Mouse (Mus musculus) midbrain, embryonic 14.5 days (tissue): Measurements from ENCODE around the gene Strada. TPM values are rescaled to one million over a fixed set of nuclear protein-coding genes. Genes with fewer than 3 reads are reported as not detected.
"Not testable (repeated sequence)": the region's sequence is repeated elsewhere in the genome, so short reads cannot be mapped to it uniquely, and the experiment has no call there.

Experiments
- ATAC-seq: fragments of 200-750 bp; cut with Nextera tagmentation; 2 replicates; pipeline ENCODE4 v1.8.0; 2017; ENCODE audit warnings: moderate number of reproducible peaks, moderate library complexity; ENCODE audit not compliant: low FRiP score, low TSS enrichment
- DNase-seq: peaks from one replicate; pipeline ENCODE4 v3.0.0-alpha.2; 2015
- H3K27ac ChIP-seq: fragments of 300-500 bp; sonication (generic); replicated peaks from 2 replicates; pipeline ENCODE4 v1.5.1; 2014; ENCODE audit warnings: mild to moderate bottlenecking, low read depth, low read length, moderate library complexity
- H3K27me3 ChIP-seq: fragments of 300-500 bp; sonication (generic); 2 replicates; pipeline ENCODE4 v1.6.1; 2014; ENCODE audit warnings: low read length, control low read depth, mixed read lengths; ENCODE audit not compliant: control insufficient read depth, insufficient read depth
- H3K36me3 ChIP-seq: fragments of 300-500 bp; sonication (generic); 2 replicates; pipeline ENCODE4 v1.6.1; 2014; ENCODE audit warnings: low read length, control low read depth; ENCODE audit not compliant: control insufficient read depth, insufficient read depth
- H3K4me1 ChIP-seq: fragments of 300-500 bp; sonication (generic); 2 replicates; pipeline ENCODE4 v1.6.1; 2014; ENCODE audit warnings: mild to moderate bottlenecking, antibody characterized with exemption, low read length, control low read depth; ENCODE audit not compliant: control insufficient read depth, insufficient read depth
- H3K4me2 ChIP-seq: fragments of 300-500 bp; sonication (generic); 2 replicates; pipeline ENCODE4 v1.6.1; 2014; ENCODE audit warnings: mild to moderate bottlenecking, low read length, moderate library complexity
- H3K4me3 ChIP-seq: fragments of 300-500 bp; sonication (generic); replicated peaks from 2 replicates; pipeline ENCODE4 v1.5.1; 2014; ENCODE audit warnings: low read depth, low read length
- H3K9ac ChIP-seq: fragments of 300-500 bp; sonication (generic); replicated peaks from 2 replicates; pipeline ENCODE4 v1.6.1; 2014; ENCODE audit warnings: mild to moderate bottlenecking, low read length, moderate library complexity
- H3K9me3 ChIP-seq: fragments of 300-500 bp; sonication (generic); 2 replicates; pipeline ENCODE4 v1.6.1; 2016; ENCODE audit warnings: low read length, control low read depth, mixed read lengths; ENCODE audit not compliant: control insufficient read depth
- WGBS: fragments of 180-500 bp; shearing (Covaris S2); extraction: QIAGEN DNeasy Blood & Tissue Kit; methylation state at CpG from one replicate; pipeline ENCODE4 v1.1.7; 2014; 5-methylcytosine and 5-hydroxymethylcytosine counted together
- polyA plus RNA-seq: library from polyadenylated mRNA; unstranded; fragments of >200 nt; fragmentation: Nextera tagmentation; extraction: Ambion mirVana; gene quantifications from 2 replicates; pipeline ENCODE4 v1.2.1, GENCODE M21; 2014

Strada gene
- polyA plus RNA-seq, result 30.0 and 30.5 TPM in 2 replicates

GRCm38 (mm10) chr11:106202123-106202465 lies at the start of gene Strada:
Gene Strada (minus strand): TSS chr11:106202168.
- WGBS, result 91% methylated on average over 5 of the region's 5 CpGs
- H3K9ac ChIP-seq, result no peak within 1 kb of the TSS
- no peaks in the 10 kb centered on the region for H3K4me1 ChIP-seq
- no peak within 1 kb of the TSS for H3K4me3 ChIP-seq
- no peaks in the 10 kb centered on the region for H3K9me3 ChIP-seq
- no peak within 1 kb of the TSS for H3K27ac ChIP-seq
- no peaks in the 10 kb centered on the region for H3K27me3 ChIP-seq
- H3K36me3 ChIP-seq, result peaks cover 84% of the 10 kb centered on the region
- H3K4me2 ChIP-seq, result no peak within 1 kb of the TSS
- ATAC-seq (no peak), DNase-seq (no peak)

DNA sequence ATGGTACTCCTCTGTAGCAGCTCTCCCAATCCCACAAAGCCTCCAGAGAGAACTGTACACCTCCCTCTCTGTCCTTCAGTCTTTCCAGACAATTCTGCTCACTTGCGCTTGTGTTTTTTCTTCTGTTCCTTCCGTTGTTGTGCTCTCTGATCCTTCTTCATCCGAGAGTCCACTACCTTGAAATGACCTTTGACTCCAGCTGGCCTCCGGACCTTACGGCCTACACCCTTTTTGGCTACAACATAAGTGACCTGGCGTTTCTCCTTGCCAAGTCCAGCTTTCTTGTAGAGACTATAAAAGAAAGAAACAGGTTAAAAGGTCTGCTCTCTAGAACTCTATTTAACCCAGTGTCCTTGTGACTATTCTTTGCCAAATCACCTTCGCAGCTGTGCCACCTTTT lies 47.4 kb upstream of the Strada start:
- Histone ChIP-seq H3K4me3 (no peak overlapping the region), H3K4me1 (no peaks in the 10 kb centered on the region), H3K4me2 (no peak overlapping the region), H3K27me3 (no peaks in the 10 kb centered on the region), H3K9me3 (no peaks in the 10 kb centered on the region), H3K9ac (no peak overlapping the region), H3K36me3 (peaks cover 97% of the 10 kb centered on the region), H3K27ac (no peak overlapping the region)
- ATAC-seq (no peak), DNase-seq (no peak)
- WGBS, result 93% methylated on average over 7 of the region's 7 CpGs

GRCm38 (mm10) chr11:106246834-106247233 lies 44.9 kb upstream of the Strada start:
- Histone ChIP-seq H3K36me3 (peaks cover 100% of the 10 kb centered on the region), H3K4me1 (no peaks in the 10 kb centered on the region), H3K9me3 (no peaks in the 10 kb centered on the region), H3K4me3 (no peak overlapping the region), H3K27ac (no peak overlapping the region), H3K27me3 (no peaks in the 10 kb centered on the region), H3K4me2 (no peak overlapping the region), H3K9ac (no peak overlapping the region)
- no peak for ATAC-seq
- no peak for DNase-seq
- 97% methylated on average over 1 of the region's 1 CpGs for WGBS

DNA sequence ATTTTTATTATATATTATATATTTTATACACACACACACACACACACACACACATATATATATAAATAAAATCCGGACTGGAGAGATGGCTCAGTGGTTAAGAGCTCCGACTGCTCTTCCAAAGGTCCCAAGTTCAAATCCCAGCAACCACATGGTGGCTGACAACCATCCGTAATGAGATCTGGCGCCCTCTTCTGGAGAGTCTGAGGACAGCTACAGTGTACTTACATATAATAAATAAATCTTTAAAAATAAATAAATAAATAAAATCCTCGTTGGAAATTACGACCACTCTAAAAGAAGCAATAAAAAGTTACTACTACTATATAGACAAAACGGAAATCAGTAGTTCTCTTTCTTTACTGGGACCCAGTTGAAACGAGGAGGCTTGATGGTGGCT lies 32.0 kb upstream of the Strada start:
- H3K4me3 ChIP-seq, DNase-seq, H3K9ac ChIP-seq, H3K4me2 ChIP-seq, H3K27ac ChIP-seq, ATAC-seq, H3K4me1 ChIP-seq, H3K27me3 ChIP-seq, H3K9me3 ChIP-seq: not testable (repeated sequence)
- H3K36me3 ChIP-seq, result peaks cover 77% of the 10 kb centered on the region
- WGBS, result 83% methylated on average over 8 of the region's 8 CpGs

DNA sequence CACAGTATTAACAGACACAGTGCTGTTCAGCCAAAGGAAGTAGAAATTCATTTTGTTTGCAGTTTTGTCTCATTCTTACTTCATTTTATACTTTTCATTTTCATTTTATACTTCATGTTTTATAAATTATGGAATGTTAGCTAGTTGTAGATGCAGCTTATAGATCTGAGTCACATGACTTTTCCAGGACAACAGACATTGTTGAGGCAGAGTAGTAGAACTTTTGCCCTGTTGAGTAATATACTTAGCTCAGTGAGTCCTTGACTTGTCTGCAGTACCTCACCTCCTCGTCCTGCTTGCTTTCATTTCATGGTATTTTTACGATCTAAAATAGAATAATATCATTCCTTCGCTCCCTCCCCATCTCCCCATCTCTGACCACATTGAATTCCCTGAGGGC lies 18.6 kb upstream of the Strada start:
- ATAC-seq, result no peak
- Histone ChIP-seq H3K27ac (no peak overlapping the region), H3K9me3 (no peaks in the 10 kb centered on the region), H3K9ac (no peak overlapping the region), H3K4me3 (no peak overlapping the region), H3K27me3 (no peaks in the 10 kb centered on the region), H3K4me1 (peaks cover 18% of the 10 kb centered on the region; the same call in 1 of the 2 replicates), H3K36me3 (peaks cover 12% of the 10 kb centered on the region), H3K4me2 (no peak overlapping the region)
- WGBS, result 96% methylated on average over 3 of the region's 3 CpGs
- DNase-seq, result no peak

DNA sequence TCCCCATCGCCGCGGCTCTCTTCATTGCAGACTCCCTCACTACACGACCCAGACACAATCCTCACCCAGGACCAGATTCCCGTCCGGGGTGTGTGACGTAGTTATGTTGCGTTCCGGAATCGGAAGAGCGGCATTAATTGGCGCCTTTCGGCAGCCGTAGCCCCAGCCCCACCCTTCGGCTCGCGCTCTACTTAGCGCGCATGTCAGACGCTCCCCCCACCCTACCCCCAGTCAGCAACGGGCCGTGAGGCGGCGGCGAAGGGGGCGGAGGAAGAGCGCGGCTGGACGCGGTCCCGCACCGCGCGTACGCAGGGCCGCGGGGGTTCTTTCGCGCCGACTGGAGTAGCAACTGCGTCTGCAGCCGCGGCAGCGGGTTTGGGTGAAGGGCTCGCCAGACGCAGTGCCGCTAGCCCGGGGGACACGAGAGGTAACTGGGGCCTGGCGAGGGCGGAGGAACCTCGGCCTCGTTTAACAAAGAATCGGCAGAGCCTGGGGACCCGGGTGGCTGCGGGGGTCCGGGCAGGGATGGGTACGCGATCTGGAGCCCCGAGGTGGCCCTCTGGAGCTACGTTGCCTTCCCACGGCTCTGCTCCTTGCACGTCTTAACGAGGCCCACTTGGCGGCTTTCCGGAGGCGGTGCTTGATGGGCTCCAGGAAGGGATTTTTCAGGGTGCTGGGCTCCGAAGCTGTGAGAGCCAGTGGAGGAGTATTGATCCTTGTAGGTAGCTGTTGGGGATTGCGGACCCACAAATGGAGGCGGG lies 14.9 kb upstream of the Strada start, which contains the start of gene Ddx42:
Gene Ddx42, plus strand, starts transcription at position 197 of the 761 bp plus-strand sequence.
- ATAC-seq (peak; percentile 95), DNase-seq (peak; percentile 98)
- Histone ChIP-seq H3K9ac (peak within 1 kb of the TSS; percentile 92), H3K4me3 (peak within 1 kb of the TSS; percentile 96), H3K4me2 (peak within 1 kb of the TSS; percentile 76), H3K4me1 (peaks cover 29% of the 10 kb centered on the region), H3K36me3 (peaks cover 12% of the 10 kb centered on the region), H3K9me3 (no peaks in the 10 kb centered on the region), H3K27ac (peak within 1 kb of the TSS; percentile 96), H3K27me3 (no peaks in the 10 kb centered on the region)
- WGBS, result under 1% methylated on average over 69 of the region's 70 CpGs

GRCm38 (mm10) chr11:106215927-106216729 lies 14.2 kb upstream of the Strada start, which contains the start of gene Ccdc47:
Gene Ccdc47 (minus strand): TSS chr11:106216344.
- peaks cover 20% of the 10 kb centered on the region for H3K36me3 ChIP-seq
- WGBS, result under 1% methylated on average over 46 of the region's 46 CpGs
- peak within 1 kb of the TSS; percentile 96 for H3K4me3 ChIP-seq
- peak within 1 kb of the TSS; percentile 96 for H3K27ac ChIP-seq
- H3K9me3 ChIP-seq, result no peaks in the 10 kb centered on the region
- DNase-seq (peak; percentile 99), ATAC-seq (peak; percentile 96)
- peaks cover 29% of the 10 kb centered on the region for H3K4me1 ChIP-seq
- peak within 1 kb of the TSS; percentile 92 for H3K9ac ChIP-seq
- peak within 1 kb of the TSS; percentile 76 for H3K4me2 ChIP-seq
- H3K27me3 ChIP-seq, result no peaks in the 10 kb centered on the region

DNA sequence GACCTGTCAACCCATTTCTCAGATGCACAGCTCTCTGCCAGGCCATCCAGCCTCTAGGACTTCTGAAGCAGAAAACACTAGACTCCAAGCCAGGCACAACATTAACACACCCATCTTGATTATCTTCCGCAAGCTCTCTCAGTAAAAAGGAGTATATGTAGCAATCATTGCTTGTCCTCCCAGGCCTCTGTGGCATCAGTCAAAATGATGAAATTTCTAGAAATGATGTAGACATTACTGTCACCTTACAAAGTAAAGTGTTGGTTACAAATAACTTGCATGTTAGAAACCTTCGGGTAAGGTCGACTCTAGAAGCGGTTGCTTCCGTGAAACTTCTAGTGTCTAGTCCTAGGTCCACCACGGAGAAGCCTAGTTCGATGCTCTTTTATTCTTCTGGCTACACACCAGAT lies 13.5 kb upstream of the Strada start:
- 37% methylated on average over 7 of the region's 7 CpGs for WGBS
- peak overlapping the region; percentile 96 for H3K4me3 ChIP-seq
- H3K9me3 ChIP-seq, result no peaks in the 10 kb centered on the region
- no peaks in the 10 kb centered on the region for H3K27me3 ChIP-seq
- peak overlapping the region; percentile 76 for H3K4me2 ChIP-seq
- ATAC-seq (no peak), DNase-seq (no peak)
- peak overlapping the region; percentile 72 for H3K9ac ChIP-seq
- H3K27ac ChIP-seq, result peak overlapping the region; percentile 96; the same call in 1 of the 2 replicates
- peaks cover 26% of the 10 kb centered on the region for H3K36me3 ChIP-seq
- H3K4me1 ChIP-seq, result peaks cover 29% of the 10 kb centered on the region
